Mouse (Mus musculus) intestine, embryonic 15.5 days (tissue): ENCODE measurements around the gene Ptcd2. TPM values are rescaled to one million over a fixed set of nuclear protein-coding genes. Genes with fewer than 3 reads are reported as not detected.

ENCODE experiments used
- ATAC-seq: fragments of 200-750 bp; cut with Nextera tagmentation; 2 replicates; pipeline ENCODE4 v1.8.0; 2017; ENCODE audit warnings: moderate TSS enrichment, moderate library complexity
- H3K27ac ChIP-seq: fragments of 300-500 bp; sonication (generic); 2 replicates; pipeline ENCODE4 v1.5.1; 2015; ENCODE audit warnings: mild to moderate bottlenecking, inconsistent platforms
- H3K27me3 ChIP-seq: fragments of 300-500 bp; sonication (generic); replicated peaks from 2 replicates; pipeline ENCODE4 v1.6.1; 2015; ENCODE audit warnings: inconsistent platforms
- H3K36me3 ChIP-seq: fragments of 300-500 bp; sonication (generic); 2 replicates; pipeline ENCODE4 v1.6.1; 2015; ENCODE audit warnings: inconsistent platforms
- H3K4me1 ChIP-seq: fragments of 300-500 bp; sonication (generic); replicated peaks from 2 replicates; pipeline ENCODE4 v1.6.1; 2015; ENCODE audit warnings: inconsistent platforms
- H3K4me2 ChIP-seq: fragments of 300-500 bp; sonication (generic); replicated peaks from 2 replicates; pipeline ENCODE4 v1.6.1; 2015; ENCODE audit warnings: mild to moderate bottlenecking, inconsistent platforms
- H3K4me3 ChIP-seq: fragments of 300-500 bp; sonication (generic); replicated peaks from 2 replicates; pipeline ENCODE4 v1.5.1; 2015; ENCODE audit warnings: inconsistent platforms
- H3K9ac ChIP-seq: fragments of 300-500 bp; sonication (generic); 2 replicates; pipeline ENCODE4 v1.6.1; 2015; ENCODE audit warnings: inconsistent platforms
- H3K9me3 ChIP-seq: fragments of 300-500 bp; sonication (generic); 2 replicates; pipeline ENCODE4 v1.6.1; 2016; ENCODE audit warnings: inconsistent platforms
- WGBS: fragments of 180-500 bp; shearing (Covaris S2); methylation state at CpG from one replicate; pipeline ENCODE4 v1.1.7; 2015; 5-methylcytosine and 5-hydroxymethylcytosine counted together
- polyA plus RNA-seq: library from polyadenylated mRNA; unstranded; fragments of >200 nt; fragmentation: Nextera tagmentation; extraction: Ambion mirVana; gene quantifications from 2 replicates; pipeline ENCODE4 v1.2.1, GENCODE M21; 2015

Gene Ptcd2
- polyA plus RNA-seq, 1 experiment from 2014 or later = 62.3 TPM

GRCm38 (mm10) chr13:99287786-99288185, 56.7 kb downstream of the Ptcd2 start:
- Histone ChIP-seq H3K27me3 (no peaks in the 10 kb centered on the region), H3K36me3 (no peaks in the 10 kb centered on the region), H3K9ac (no peak overlapping the region), H3K4me2 (no peak overlapping the region), H3K27ac (no peak overlapping the region), H3K9me3 (no peaks in the 10 kb centered on the region), H3K4me3 (no peak overlapping the region), H3K4me1 (no peaks in the 10 kb centered on the region)
- ATAC-seq = no peak
- 81% methylated on average over 9 of the region's 9 CpGs for WGBS

GRCm38 (mm10) chr13:99287207-99287606, 57.3 kb downstream of the Ptcd2 start:
- no peak for ATAC-seq
- H3K27ac ChIP-seq = no peak overlapping the region
- no peak overlapping the region for H3K4me3 ChIP-seq
- no peak overlapping the region for H3K9ac ChIP-seq
- WGBS = 88% methylated on average over 4 of the region's 4 CpGs
- H3K36me3 ChIP-seq = no peaks in the 10 kb centered on the region
- no peaks in the 10 kb centered on the region for H3K27me3 ChIP-seq
- no peaks in the 10 kb centered on the region for H3K4me1 ChIP-seq
- H3K4me2 ChIP-seq = no peak overlapping the region
- H3K9me3 ChIP-seq = no peaks in the 10 kb centered on the region

GRCm38 (mm10) chr13:99285241-99285640, 59.3 kb downstream of the Ptcd2 start:
- Histone ChIP-seq H3K9me3 (no peaks in the 10 kb centered on the region), H3K27me3 (no peaks in the 10 kb centered on the region), H3K4me2 (no peak overlapping the region), H3K36me3 (no peaks in the 10 kb centered on the region), H3K4me1 (no peaks in the 10 kb centered on the region), H3K27ac (no peak overlapping the region), H3K4me3 (no peak overlapping the region), H3K9ac (no peak overlapping the region)
- no peak for ATAC-seq
- 53% methylated on average over 2 of the region's 2 CpGs for WGBS

- Histone ChIP-seq H3K36me3 (no peaks in the 10 kb centered on the region), H3K4me2 (no peak overlapping the region), H3K4me3 (no peak overlapping the region), H3K9me3 (no peaks in the 10 kb centered on the region), H3K27ac (no peak overlapping the region), H3K27me3 (no peaks in the 10 kb centered on the region), H3K4me1 (no peaks in the 10 kb centered on the region), H3K9ac (no peak overlapping the region)
- WGBS = 84% methylated on average over 21 of the region's 21 CpGs
- ATAC-seq = no peak
These were observed 59.9 kb downstream of the Ptcd2 start for GRCm38 (mm10) chr13:99284400-99285160.

DNA sequence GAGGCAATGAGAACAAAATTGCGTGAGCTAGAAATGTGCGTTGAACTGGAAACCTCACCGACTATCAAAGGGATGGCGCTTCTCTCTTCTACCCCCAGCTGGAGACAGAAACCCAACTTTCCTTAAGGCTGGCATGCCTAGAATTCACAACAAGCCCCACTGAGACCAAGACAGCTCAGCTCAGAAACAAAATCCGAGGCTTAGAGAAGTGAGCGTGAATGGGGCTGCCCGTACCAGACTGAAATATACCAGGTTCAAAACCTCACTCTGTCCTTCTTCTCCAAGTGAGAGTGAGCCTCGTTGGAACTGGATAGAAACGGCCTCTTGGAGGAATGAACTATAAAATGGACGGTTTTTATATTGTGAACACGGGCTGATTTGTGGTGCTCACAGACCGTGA, 60.6 kb downstream of the Ptcd2 start:
- H3K9me3 ChIP-seq = no peaks in the 10 kb centered on the region
- 90% methylated on average over 12 of the region's 12 CpGs for WGBS
- H3K4me2 ChIP-seq = no peak overlapping the region
- no peaks in the 10 kb centered on the region for H3K36me3 ChIP-seq
- H3K4me1 ChIP-seq = no peaks in the 10 kb centered on the region
- no peaks in the 10 kb centered on the region for H3K27me3 ChIP-seq
- no peak overlapping the region for H3K9ac ChIP-seq
- ATAC-seq = no peak
- no peak overlapping the region for H3K27ac ChIP-seq
- H3K4me3 ChIP-seq = no peak overlapping the region

- no peak for ATAC-seq
- Histone ChIP-seq H3K4me1 (no peaks in the 10 kb centered on the region), H3K4me3 (no peak overlapping the region), H3K27me3 (no peaks in the 10 kb centered on the region), H3K9me3 (no peaks in the 10 kb centered on the region), H3K9ac (no peak overlapping the region), H3K4me2 (no peak overlapping the region), H3K36me3 (no peaks in the 10 kb centered on the region), H3K27ac (no peak overlapping the region)
- 68% methylated on average over 6 of the region's 6 CpGs for WGBS
These were observed 61.5 kb downstream of the Ptcd2 start for GRCm38 (mm10) chr13:99282961-99283360.

- Histone ChIP-seq H3K36me3 (no peaks in the 10 kb centered on the region), H3K9ac (no peak overlapping the region), H3K4me2 (no peak overlapping the region), H3K9me3 (no peaks in the 10 kb centered on the region), H3K27ac (no peak overlapping the region), H3K4me3 (no peak overlapping the region), H3K27me3 (no peaks in the 10 kb centered on the region), H3K4me1 (no peaks in the 10 kb centered on the region)
- WGBS = 66% methylated on average over 10 of the region's 10 CpGs
- no peak for ATAC-seq
These were observed 65.2 kb downstream of the Ptcd2 start for GRCm38 (mm10) chr13:99279351-99279750.

GRCm38 (mm10) chr13:99278511-99278910, 66.0 kb downstream of the Ptcd2 start:
- H3K4me1 ChIP-seq = no peaks in the 10 kb centered on the region
- no peaks in the 10 kb centered on the region for H3K27me3 ChIP-seq
- H3K36me3 ChIP-seq = no peaks in the 10 kb centered on the region
- no peak overlapping the region for H3K9ac ChIP-seq
- no peak for ATAC-seq
- no peak overlapping the region for H3K4me3 ChIP-seq
- no peak overlapping the region for H3K4me2 ChIP-seq
- no peak overlapping the region for H3K27ac ChIP-seq
- H3K9me3 ChIP-seq = no peaks in the 10 kb centered on the region
- WGBS = 76% methylated on average over 6 of the region's 6 CpGs

DNA sequence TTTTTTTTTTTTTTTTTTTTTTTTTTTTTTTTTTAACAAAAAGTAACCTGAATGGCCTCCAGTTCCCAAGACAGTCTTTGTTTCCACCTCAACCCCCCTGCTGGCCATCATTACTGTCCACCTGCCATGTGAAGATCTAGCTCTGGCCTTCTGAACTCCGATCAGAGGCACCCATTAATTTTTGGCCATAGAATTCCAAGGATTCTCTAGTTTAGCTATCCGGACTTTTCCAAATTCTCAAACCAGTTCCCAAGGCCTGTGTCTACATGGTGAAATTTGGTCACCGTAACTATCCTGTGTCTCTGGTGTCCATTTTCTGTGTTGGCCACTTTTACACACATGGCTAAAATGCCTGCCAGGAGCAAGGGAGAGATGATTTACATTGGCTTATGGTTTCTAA, 67.0 kb downstream of the Ptcd2 start:
- no peaks in the 10 kb centered on the region for H3K36me3 ChIP-seq
- H3K9me3 ChIP-seq = no peaks in the 10 kb centered on the region
- H3K27me3 ChIP-seq = no peaks in the 10 kb centered on the region
- 98% methylated on average over 3 of the region's 3 CpGs for WGBS
- no peak overlapping the region for H3K4me2 ChIP-seq
- no peak for ATAC-seq
- no peak overlapping the region for H3K9ac ChIP-seq
- H3K4me1 ChIP-seq = no peaks in the 10 kb centered on the region
- H3K27ac ChIP-seq = no peak overlapping the region
- H3K4me3 ChIP-seq = no peak overlapping the region

- Histone ChIP-seq H3K27me3 (no peaks in the 10 kb centered on the region), H3K9ac (no peak overlapping the region), H3K9me3 (no peaks in the 10 kb centered on the region), H3K4me3 (no peak overlapping the region), H3K27ac (no peak overlapping the region), H3K4me1 (no peaks in the 10 kb centered on the region), H3K4me2 (no peak overlapping the region), H3K36me3 (no peaks in the 10 kb centered on the region)
- 94% methylated on average over 3 of the region's 3 CpGs for WGBS
- no peak for ATAC-seq
These were observed 72.5 kb downstream of the Ptcd2 start for GRCm38 (mm10) chr13:99272046-99272445.

Other genes starting within 250 kb of the Ptcd2 start
- 0.48 and 0.49 TPM in 2 replicates for gene Zfp366, start 159.9 kb downstream of the Ptcd2 start, polyA plus RNA-seq
- 71.4 and 72.2 TPM in 2 replicates for gene Mrps27, start 81 bp upstream of the Ptcd2 start, polyA plus RNA-seq
- 104 and 116 TPM in 2 replicates for gene Map1b, start 171.8 kb upstream of the Ptcd2 start, polyA plus RNA-seq